Mouse (Mus musculus): ENCODE data around the gene Tlk1.

Gene Tlk1

DNA sequence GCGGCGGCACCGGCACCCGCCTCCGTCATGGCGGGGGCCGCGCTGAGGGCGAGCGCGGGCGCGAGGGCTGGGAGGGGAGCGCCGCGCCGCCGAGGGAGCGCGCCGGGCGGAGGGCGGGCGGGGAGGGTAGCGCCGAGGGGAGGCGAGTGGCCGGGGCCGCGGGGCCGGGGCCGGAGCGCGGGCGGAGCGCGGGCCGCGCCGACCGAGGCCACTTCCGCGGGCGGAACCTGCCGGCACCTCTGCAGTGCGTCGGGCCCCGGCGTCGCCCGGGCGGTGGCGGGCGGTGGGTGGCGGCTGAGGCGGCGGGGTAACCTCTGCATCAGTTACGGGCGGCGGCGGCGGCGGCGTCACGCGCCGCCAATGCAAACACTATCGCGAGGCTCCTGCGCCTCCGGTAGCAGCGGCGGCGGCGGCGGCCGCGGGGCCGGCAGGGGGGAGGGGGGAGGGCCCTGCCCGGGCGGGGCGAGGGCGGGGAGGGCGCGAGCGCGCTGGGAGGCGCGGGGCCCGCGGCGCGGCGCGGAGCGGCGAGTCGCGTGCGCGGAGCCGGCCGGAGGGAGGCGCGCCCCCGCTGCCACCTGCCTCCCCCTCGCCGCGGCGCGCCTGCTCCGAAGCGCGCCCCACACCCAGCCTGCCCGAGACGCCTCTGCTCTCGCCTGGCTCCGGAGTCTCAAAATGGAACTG is at the start of gene Tlk1:
TSS of gene Tlk1 (minus strand) at position 358 of the 681 bp plus-strand sequence.
- WGBS = 1% methylated on average over 87 of the region's 118 CpGs

DNA sequence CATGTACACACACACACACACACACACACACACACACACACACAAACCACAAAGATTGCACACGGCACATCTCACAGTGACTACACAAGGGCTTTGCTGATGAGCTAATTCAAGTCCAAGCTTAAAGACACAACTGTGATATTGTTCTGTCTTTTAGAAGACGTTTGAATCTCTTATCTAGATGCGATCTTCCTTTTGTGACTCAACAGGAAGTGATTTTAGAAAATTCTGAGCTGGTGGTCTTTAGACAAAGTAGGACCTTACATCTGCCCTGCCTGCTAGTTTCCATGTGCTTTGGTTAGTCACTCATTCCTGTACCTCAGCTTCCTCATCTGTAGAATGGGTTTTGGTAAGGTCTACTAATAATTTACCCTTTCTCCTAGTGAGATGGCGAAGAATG is 49.6 kb upstream of the Tlk1 start:
- 77% methylated on average over 4 of the region's 4 CpGs for WGBS

DNA sequence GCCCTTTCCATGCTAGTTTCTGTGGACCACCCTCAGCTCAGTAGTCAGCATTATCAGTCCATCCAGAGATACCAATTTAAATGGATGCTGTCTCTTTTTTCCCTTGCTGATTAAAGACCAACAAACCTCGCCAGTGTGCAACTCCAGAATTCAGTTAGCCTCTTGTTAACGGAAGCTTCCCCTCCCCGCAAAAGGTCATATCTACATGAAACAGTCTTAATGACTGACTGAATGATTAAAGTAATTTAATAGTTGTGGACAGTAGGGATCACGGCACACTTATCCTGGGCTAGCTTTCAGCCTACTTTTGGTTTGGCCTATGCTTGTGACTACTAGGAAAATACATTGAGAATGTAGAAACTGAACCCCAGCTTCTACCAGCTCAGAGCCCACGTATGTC is 47.6 kb upstream of the Tlk1 start:
- 91% methylated on average over 5 of the region's 5 CpGs for WGBS

DNA sequence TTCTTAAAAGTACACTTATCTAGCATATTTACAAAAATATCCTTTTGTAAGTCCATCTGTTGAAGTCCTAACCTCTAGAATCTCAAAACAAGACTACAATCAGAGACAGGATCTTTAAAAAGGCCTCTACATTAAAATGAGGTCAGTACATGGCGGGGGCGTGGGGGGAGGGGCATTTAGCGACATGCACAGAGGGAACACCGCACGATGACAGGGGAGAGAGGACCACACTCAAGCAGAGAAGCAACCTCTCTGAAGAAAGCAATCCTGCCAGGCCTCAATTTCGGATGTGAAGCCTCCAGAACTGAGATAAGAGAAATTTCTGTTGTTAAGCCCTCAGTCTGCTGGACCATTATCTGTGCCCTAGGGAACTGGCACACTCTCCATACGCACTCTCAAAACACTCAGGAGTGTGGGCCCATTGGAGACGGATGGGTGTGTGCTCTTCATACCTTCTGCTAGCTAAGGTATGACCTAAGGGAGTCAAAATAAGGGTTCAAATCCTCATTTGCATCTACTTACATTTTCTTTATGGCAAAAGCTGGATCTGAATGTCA is 46.0 kb upstream of the Tlk1 start:
- 64% methylated on average over 8 of the region's 8 CpGs for WGBS

DNA sequence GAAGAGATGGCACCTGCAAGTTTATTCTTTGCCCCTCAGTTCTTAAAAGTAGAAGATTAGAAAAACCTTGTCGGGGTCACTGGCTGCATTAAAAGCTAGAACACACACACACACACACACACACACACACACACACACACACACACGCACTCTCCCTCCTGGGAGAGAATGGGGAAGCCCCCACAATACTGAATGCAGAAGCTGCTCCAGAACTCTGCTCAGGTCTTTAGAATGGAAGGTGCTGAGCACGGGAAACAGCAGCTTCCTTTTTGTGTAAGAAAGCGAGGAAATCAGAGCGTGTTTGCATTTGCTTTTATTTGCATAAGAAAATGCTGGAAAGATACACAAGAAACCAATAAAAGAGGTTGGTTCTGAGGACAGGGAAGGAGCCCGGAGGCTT is 45.3 kb upstream of the Tlk1 start:
- 45% methylated on average over 6 of the region's 6 CpGs for WGBS

DNA sequence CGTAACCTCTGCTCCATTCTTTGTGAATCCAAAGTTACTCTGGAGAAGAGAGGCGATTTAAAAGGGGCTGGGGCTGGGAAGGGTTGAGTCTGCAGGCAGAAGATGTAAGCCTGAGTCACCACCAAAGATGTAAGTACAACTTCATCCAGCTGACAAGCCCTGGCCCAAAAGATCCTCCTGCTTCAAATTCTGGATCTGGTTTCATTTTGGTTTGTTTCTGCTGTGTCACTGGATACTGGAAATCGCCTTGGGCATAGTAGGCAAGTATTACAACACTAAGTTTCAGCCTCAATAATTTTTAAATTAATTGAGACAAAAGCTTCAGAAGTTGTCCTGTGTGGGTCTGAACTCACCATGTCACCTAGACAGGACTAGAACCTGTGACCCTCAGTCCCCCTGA is 43.6 kb upstream of the Tlk1 start:
- 89% methylated on average over 3 of the region's 3 CpGs for WGBS

DNA sequence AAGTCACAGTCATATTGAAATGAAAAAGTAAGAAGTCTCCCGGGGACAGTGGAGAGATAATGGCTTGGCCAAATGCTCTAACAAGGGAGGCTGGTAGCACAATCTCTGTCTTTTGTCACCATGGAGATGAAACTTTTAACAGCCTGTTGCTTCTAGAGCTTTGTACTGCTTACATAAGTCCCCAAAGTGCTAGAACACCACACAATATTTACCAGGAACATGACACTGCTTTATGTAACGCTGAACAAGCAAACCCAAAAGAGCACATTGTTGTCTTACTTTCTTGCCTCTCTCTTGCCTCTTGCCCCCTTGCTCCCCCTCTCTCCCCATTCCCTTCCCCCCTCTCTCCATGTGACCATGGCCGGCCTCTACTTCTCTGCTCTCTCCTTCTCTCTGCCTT is 41.7 kb upstream of the Tlk1 start:
- WGBS = 76% methylated on average over 3 of the region's 3 CpGs

DNA sequence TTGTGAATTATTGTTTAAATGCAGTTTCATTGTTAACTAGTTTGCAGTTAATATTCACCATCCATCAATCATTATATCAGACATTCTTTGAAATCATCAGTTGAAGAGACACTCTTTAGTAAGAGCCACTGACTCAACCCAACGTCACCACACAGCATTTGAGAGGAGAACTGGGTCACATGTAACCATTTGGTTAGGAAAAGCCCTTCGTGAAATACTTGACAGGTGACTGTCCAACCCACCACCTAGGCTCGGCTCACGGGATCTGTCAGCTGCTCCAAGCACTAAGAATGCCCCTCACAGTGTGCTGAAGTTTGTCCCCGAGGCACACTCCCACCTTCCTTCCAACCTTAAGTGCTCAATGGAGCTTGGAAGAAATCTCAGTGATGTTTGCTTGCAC is 37.4 kb upstream of the Tlk1 start:
- 93% methylated on average over 5 of the region's 5 CpGs for WGBS

DNA sequence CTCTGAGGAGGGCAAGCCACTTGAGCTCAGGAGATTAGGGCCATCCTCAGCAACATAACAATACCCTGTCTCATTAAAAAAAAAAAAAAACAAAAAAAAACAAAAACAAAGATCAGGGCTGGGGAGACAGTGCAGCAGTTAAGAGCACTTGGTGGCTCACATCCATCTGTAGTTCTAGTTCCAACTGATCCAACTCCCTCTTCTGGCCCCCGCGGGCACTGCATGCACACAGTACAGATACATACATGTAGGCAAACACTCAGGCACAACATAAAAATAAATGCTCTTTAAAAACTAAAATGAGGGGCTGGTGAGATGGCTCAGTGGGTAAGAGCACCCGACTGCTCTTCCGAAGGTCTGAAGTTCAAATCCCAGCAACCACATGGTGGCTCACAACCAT is 34.2 kb upstream of the Tlk1 start:
- 95% methylated on average over 4 of the region's 4 CpGs for WGBS

DNA sequence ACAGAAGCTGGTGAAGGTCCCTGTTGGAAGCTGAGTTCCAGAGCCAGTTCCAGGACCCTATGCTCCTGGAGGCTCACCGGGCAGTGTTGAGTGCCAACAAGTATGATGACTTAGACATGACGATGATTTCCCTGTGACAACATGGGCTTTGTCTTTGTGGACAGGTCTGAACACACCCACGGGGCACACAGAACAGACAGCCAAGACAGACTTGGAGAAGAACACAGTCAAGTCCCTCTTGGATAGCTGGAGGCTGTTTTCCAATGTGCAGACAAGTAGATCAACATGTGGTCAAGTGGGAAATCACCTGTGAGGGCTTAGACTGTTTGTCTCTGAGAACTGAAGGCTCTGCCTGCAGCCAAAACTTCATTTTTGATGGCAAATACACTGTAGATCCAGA is 31.4 kb upstream of the Tlk1 start:
- 92% methylated on average over 3 of the region's 3 CpGs for WGBS

DNA sequence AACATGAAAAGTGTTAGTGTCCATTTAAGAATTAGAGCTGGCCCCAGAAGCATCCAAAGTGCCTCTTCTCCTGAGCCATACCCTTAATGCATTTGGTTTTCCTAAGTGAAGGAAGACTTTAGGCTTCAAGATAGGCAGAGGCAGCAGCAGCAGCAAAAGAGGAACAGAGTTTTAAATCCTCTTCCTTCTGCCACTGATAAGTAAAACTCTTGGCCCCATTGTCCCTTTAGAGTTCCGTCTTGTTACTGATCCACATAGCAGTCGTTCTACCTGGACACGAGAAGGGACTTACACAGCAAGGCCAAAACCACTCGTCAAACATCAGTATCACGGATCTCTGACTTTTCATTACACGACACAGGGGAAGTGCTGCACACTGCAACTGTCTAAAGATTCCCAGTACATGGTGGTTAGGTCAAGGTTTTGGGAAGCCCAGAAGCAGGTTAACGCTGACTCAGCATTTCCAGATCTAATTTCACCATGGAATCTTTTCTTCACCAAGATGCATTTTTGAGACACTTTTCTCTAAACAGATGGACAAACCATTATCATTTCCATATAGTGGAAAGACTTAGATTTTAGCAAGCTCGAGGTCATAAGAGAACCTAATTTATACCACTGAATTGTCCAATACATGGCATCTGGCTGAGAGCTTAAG is 28.8 kb upstream of the Tlk1 start:
- 84% methylated on average over 8 of the region's 8 CpGs for WGBS

DNA sequence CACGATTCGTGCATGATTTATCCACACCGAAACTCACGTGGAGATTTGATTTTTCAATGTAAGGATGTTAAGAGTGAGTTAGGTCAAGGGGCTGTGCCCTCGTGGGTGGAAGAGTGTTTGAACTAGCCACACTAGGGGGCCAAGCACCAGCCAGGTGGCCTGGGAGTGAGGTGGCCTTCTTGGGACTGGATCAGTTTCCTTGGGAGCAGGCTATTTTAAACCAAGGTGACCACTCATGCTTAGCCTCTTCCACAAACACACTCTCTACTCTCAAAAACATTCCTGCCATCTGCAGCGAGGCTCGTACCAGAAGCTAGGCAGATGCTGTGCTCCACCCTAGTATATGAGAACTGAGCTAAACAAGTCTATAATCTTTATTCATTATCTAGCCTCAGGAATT is 27.8 kb upstream of the Tlk1 start:
- WGBS = 38% methylated on average over 7 of the region's 7 CpGs

DNA sequence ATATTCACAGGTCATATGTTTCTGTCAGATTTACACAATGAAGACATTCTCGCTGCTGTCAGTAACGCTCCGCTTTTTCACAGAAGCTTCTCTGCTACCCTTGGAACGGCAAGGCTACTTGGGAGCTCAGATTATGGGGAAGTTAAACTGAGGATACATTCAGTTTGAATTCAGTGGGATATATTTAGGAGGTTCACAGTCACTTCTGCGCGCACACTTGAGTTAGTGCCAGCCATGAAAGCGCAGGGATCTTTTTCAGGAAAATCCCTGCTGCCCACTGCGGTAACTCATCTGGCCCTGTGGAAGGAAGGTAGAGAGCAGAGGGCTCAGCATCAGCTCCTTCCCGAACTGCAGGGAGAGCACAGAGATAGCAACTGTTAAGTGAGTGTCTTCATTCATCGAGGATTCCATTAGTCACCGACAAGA is 27.3 kb upstream of the Tlk1 start:
- 11% methylated on average over 11 of the region's 11 CpGs for WGBS

DNA sequence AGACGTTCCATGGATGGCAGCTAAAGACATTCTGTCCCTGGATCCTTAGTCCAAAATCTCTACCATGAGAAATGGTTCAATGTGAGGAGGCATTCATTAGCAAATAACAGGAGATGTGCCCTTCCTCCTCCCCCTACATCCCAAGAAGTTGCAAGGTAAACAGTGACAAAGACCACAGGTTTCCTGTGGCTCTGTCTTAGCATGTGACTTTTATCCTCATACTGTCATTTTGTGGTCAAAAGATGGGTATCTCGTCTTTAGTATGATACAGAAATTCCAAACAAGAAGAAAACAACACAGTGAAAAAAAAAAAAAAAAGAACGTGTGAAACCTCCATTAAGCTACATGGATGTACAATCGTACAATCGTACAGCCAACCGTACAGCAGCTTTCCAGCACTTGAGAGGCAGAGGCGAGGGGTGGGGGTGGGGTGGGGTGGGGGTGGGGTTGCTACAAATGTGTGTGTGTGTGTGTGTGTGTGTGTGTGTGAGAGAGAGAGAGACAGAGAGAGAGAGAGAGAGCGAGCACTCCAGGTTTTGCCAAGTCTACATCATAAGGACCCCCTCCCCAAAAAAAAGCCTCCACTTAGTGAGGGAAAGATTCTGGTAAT is 26.8 kb upstream of the Tlk1 start:
- 35% methylated on average over 8 of the region's 8 CpGs for WGBS

DNA sequence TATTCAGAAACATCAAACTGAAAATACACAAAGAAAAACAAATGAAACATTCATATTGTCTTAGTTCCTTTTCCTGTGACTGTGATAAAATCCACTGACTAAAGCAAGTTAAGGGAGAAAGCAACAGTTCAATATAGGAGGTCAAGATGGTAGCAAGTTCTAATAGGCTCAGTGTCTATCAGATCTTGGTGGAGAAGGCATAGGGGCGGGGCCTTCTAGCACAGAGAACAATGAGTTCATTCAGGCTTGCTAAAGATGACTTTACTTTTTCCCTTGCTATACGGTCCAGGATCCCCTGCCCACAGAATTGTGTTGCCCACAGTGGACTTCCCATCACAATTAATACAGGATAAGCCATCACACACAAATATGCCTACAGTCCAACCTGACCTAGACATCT is 20.3 kb upstream of the Tlk1 start:
- WGBS = 72% methylated on average over 2 of the region's 2 CpGs

DNA sequence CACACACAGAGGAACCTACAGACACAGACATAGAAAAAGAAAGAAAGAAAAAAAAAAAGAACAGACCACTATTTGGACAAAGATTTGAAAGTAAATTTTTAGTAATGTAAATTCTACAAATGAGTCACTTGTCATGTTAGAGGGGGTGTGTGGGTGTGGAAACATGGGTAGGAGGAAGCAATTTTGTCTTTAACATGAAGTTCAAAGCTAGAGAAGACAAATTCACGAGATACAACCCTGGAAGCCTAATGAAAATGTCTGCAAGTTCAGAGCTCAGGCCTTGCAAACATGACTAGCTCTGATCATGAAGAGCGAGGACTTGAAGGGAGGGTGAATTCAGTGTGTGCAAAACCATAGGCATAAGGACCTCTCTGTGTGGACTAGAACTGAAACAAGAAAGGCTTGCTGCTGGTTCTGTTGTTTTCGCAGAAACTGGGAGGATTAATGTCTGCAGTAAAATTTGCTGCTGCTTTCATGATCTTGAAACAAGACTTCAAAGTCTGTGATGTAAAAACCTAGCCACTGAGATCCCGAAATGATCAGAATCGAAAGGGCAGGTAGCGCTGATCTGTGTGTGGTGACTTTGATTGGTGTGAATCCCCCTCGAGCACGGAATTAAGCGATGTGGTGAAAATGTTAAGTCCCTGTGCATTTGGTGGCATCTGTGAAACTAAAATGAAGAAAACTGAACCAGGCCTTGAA is 19.3 kb upstream of the Tlk1 start:
- 82% methylated on average over 9 of the region's 9 CpGs for WGBS

DNA sequence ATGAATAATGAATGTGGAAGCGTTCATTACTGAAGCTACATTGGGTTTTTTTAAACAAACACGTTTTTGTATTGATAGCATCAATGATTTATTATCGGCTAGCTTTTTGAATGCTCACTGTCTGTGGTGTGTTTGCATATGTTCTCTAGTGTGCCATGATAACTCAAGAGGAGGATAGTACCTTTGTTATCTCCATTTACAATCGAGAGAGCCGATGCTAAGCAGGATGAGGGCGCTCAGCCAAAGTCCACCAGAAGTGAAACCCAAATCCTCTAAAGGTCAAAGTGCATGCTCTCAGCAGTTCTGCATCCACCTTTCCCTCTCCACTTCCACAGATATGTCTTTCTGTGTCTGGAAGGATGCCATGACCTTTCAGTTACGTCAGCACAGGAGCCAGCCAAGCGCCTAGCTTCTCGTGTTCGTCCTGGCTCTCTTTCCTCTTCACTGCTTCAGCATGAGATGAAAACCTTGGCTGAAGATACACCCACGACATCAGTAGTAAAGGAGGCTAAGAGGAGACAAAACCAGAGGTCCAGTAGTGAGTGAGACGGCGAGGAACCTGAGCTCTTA is 16.6 kb upstream of the Tlk1 start:
- WGBS = 63% methylated on average over 13 of the region's 13 CpGs

DNA sequence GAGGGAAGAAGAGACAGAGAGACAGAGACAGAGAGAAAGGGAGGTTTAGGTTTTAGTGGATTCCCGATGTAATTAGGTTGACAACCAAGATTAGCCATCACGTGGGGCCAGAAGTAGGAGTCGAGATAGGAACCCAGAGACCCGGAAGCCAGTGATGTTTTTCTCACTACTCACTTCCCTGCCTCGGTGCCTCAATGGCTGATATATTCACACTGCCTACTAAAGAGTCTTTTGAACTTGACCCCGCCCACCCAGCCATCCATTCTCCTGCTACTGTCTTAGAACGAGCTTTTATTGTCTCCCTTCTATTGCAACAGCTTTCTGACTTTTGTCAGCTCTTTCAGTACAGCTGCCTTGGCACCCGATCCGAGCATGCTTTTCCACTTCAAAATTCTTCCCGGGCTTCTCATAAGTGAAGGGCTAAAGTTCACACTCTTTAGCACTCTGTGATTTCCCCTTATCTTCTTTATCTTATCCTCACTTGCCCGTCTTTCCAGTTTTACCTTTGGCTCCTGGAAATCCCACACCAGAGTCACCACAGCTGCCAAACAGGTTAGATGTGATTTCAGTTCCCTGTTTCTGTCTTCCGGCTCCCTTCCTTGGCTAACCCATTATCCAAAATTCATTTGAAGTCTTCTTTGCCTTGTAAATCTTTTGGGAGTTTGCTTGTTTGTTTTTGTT is 13.1 kb upstream of the Tlk1 start:
- WGBS = 48% methylated on average over 12 of the region's 12 CpGs

DNA sequence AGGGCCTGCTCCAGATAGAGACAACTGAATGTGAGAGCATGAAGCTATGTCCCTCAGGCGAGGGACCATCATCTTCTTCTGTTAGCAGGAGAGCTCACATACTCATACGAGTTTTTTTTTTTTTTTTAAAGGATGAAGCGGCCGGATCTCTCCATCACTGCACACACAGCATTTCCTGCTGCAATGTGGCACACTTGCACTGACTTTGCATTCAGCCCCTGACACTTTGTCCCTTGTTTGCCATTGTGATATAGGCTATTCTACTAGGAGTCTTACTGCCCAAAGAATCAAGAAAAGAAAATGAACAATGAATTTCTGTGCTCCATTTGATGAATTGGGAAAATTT is 10.8 kb upstream of the Tlk1 start:
- WGBS = 76% methylated on average over 4 of the region's 4 CpGs

DNA sequence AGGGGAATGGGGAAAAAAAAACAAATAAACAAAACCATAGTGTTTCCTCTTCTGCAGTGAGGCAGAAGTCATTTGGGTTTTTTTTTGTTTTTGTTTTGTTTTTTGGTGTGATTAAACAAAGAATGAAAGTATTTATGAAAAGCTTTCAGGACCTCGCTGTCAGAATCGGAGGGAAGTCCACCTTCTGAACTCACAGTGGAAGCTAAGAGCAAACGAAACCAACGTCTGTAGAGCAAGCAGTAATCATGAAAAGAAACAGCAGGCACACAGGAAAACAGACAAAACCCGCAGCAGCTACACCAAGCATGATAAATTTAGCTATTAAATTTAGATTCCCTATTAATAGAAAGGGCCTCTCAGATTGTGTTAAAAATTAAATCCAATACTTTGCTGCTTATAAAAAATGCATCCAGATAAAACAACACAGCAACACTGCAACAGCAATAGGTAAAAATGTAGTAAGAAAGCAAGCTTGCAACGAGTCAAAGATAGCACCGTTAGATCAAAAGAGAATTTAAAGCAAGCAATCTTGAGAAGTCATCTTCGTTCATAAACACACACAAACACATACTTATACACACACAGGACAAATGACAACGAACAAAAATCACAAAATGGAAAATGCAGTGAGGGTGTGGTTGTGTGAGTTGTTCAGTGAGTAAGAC is 10.2 kb upstream of the Tlk1 start:
- WGBS = 49% methylated on average over 9 of the region's 9 CpGs

DNA sequence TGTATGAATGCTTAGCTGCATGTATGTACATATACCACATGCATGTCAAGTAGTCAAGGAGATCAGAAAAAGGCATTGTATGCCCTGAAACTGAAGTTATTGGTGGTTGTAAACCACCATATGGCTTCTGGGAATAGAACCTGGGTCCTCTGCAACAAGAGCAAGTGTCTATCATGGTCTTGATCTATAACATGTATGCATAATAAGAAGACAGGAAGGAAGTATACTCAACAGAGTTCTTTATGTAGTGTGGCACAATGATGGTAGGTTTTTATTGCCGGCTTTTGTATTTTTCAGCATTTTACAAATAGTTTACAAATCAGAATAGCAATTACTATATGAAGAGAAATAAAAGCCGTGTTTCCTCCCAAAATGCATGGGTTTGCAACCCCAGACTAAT is 9.7 kb upstream of the Tlk1 start:
- 72% methylated on average over 2 of the region's 2 CpGs for WGBS
